Mouse (Mus musculus) forebrain, embryonic 13.5 days (tissue): ENCODE measurements at regions not wholly inside any gene's neighbourhood (a gene's known extent, or its start where the extent isn't known, plus 50 kb on each side); places are given as distances from the start of the nearest gene placed in this dataset.
A peak's percentile ranks its signal among the peaks of the same experiment; 100 is the strongest.

ENCODE experiments used
- ATAC-seq: fragments of 200-750 bp; cut with Nextera tagmentation; 2 replicates; pipeline ENCODE4 v1.8.0; 2017
- H3K27ac ChIP-seq: fragments of 300-500 bp; sonication (generic); 2 replicates; pipeline ENCODE4 v1.5.1; 2015; ENCODE audit warnings: inconsistent platforms, mild to moderate bottlenecking, moderate library complexity
- H3K27me3 ChIP-seq: fragments of 300-500 bp; sonication (generic); 2 replicates; pipeline ENCODE4 v1.6.1; 2015; ENCODE audit warnings: mild to moderate bottlenecking, inconsistent platforms
- H3K36me3 ChIP-seq: fragments of 300-500 bp; sonication (generic); 2 replicates; pipeline ENCODE4 v1.6.1; 2015; ENCODE audit warnings: mild to moderate bottlenecking, inconsistent platforms; ENCODE audit not compliant: poor library complexity, severe bottlenecking
- H3K4me1 ChIP-seq: fragments of 300-500 bp; sonication (generic); 2 replicates; pipeline ENCODE4 v1.6.1; 2015; ENCODE audit warnings: inconsistent platforms
- H3K4me2 ChIP-seq: fragments of 300-500 bp; sonication (generic); 2 replicates; pipeline ENCODE4 v1.6.1; 2015; ENCODE audit warnings: inconsistent platforms, mild to moderate bottlenecking, moderate library complexity
- H3K4me3 ChIP-seq: fragments of 300-500 bp; sonication (generic); 2 replicates; pipeline ENCODE4 v1.5.1; 2015; ENCODE audit warnings: mild to moderate bottlenecking, inconsistent platforms
- H3K9ac ChIP-seq: fragments of 300-500 bp; sonication (generic); 2 replicates; pipeline ENCODE4 v1.6.1; 2015; ENCODE audit warnings: mild to moderate bottlenecking, inconsistent platforms
- H3K9me3 ChIP-seq: fragments of 300-500 bp; sonication (generic); replicated peaks from 2 replicates; pipeline ENCODE4 v1.6.1; 2016; ENCODE audit warnings: inconsistent platforms
- WGBS: fragments of 180-500 bp; shearing (Covaris S2); methylation state at CpG from one replicate; pipeline ENCODE4 v1.1.7; 2015; 5-methylcytosine and 5-hydroxymethylcytosine counted together

DNA sequence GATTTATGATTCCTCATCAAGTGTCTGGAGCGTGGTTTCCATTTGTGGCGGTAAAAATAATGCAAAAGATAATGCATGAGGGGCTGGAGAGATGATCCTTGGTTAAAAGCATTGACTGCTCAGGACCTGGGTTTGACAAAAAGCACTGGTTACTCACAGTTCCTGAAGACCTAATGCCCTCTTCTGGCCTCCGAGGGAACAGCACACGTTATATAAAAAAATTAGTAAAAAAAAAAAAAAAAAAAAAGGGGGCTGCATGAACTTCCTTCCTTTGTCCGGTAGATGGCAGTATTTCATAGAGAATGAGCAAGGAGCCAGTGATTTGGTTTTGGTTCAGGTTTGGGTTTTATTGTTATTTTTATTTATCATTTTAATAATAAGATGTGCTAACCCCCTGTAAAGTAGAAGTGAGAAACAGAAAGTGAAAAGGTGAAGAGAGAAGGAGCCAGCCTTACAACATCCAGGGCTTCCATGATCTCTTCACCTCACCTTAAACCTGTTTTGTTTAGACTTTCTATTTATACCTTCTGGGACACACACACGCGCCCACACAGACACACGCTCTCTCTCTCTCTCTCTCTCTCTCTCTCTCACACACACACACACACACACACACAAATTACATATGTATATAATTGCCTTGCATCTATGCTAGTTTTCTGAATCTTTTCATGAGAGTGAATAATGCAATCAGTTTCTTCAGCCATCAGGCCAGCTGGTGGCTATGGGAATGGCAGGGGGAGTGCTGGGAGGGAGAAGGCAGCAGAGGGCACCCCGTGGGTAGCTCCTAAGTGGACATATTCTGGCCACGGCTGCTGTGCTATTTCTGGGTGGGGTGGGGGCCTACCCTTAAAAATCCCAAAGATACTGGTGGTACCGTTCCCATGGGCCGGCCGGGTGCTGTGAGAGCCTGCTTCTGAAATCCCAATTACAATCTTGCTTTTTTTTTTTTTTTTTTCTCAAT lies 230.0 kb downstream of the Poteg start:
- WGBS = 31% methylated on average over 13 of the region's 13 CpGs
- H3K4me1 ChIP-seq = peaks cover 5% of the 10 kb centered on the region; the same call in 1 of the 2 replicates
- H3K9me3 ChIP-seq = no peaks in the 10 kb centered on the region
- peak; percentile 60 for ATAC-seq
- no peak overlapping the region for H3K4me2 ChIP-seq
- H3K36me3 ChIP-seq = no peaks in the 10 kb centered on the region
- no peak overlapping the region for H3K27ac ChIP-seq
- no peak overlapping the region for H3K9ac ChIP-seq
- no peak overlapping the region for H3K4me3 ChIP-seq
- H3K27me3 ChIP-seq = no peaks in the 10 kb centered on the region

DNA sequence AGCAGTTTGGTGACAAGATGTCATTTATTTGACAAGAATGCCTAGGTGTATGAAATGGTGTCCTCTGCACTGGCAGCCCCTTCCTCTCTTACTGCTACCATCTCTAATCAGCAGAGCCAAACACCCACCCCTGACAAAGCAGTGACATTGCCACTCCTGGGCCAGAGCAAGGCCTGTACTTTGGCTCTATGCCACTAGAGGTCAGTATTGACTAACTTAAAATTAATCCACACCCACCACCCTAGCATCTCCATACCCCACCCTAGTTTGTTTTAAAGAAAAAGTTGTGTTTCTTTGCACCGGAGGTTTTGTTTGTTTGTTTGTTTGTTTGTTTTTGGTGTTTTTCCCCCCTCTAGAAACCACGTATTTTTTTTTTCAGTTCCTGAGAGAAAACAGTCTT lies 231.7 kb downstream of the Poteg start:
- Histone ChIP-seq H3K27me3 (no peaks in the 10 kb centered on the region), H3K4me1 (peaks cover 5% of the 10 kb centered on the region; the same call in 1 of the 2 replicates), H3K9ac (no peak overlapping the region), H3K27ac (no peak overlapping the region), H3K36me3 (no peaks in the 10 kb centered on the region), H3K4me3 (no peak overlapping the region), H3K9me3 (no peaks in the 10 kb centered on the region), H3K4me2 (no peak overlapping the region)
- peak; percentile 89 for ATAC-seq
- WGBS = 4% methylated on average over 2 of the region's 2 CpGs

DNA sequence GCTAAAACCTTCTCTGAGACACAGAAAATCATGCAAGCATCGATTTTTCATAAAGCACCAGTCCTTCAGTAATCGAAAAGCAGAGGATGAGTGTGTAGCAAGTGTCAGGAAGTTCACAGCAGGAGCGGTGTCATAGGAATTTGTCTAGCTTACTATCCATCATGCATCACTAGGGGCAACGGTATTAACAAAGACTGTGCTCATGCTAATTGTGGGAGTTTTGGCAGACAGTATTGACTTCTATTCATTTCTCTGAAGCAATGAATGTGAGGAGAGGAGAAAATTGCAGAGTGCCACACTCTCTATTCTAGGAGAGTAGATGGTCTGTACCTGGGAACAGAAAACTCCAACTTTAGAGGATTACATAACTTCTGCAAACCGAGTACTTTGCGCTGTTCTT lies 274.5 kb downstream of the Poteg start:
- no peak overlapping the region for H3K9ac ChIP-seq
- H3K27ac ChIP-seq = no peak overlapping the region
- WGBS = 59% methylated on average over 6 of the region's 6 CpGs
- H3K36me3 ChIP-seq = no peaks in the 10 kb centered on the region
- no peak overlapping the region for H3K4me3 ChIP-seq
- H3K27me3 ChIP-seq = no peaks in the 10 kb centered on the region
- no peaks in the 10 kb centered on the region for H3K9me3 ChIP-seq
- peak; percentile 69 for ATAC-seq
- no peak overlapping the region for H3K4me2 ChIP-seq
- H3K4me1 ChIP-seq = peaks cover 5% of the 10 kb centered on the region

DNA sequence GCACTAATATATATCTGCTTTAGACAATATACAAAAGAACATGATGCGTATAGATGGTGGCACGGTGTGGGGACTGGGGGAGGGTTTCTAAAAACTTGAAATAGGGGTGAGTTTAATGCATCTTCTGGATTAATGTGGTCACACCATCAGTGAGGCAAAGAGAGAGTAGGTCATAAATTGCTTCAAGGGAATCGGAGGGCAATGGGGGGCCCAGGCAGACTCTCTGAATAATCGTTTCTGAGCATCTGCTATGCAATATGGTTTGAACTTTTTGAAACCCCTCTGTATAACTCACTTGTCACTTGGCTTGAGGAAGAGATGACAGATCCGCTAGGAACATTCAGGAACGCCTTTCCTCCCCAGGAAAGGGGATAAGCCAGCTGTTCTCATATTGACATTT lies 322.8 kb downstream of the Poteg start:
- WGBS = 80% methylated on average over 6 of the region's 6 CpGs
- Histone ChIP-seq H3K4me1 (no peaks in the 10 kb centered on the region), H3K4me2 (no peak overlapping the region), H3K9me3 (no peaks in the 10 kb centered on the region), H3K27ac (no peak overlapping the region), H3K4me3 (no peak overlapping the region), H3K9ac (no peak overlapping the region), H3K27me3 (no peaks in the 10 kb centered on the region), H3K36me3 (no peaks in the 10 kb centered on the region)
- ATAC-seq = 0 out of 2 replicates have a peak, but pooled peaks have one; percentile 45

DNA sequence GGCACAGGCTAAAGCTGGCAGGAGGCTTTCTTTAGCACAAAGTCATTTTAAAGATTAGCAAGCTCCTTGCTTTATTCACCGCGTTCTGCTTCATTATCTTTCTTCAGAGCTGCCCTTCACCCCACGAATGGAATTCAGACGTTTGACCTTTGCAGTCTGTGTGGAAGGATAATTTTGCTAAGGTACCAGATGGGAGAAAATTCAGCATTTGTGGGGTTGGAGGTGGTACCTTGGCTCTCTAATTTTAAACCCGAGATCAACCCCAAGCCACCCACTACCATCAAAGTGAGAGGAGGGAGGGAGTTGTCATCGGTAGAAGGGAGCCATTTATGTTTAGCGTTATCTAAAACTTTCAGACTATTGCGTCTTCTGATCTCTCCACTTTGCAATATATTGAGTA lies 323.3 kb downstream of the Poteg start:
- Histone ChIP-seq H3K4me3 (no peak overlapping the region), H3K27me3 (no peaks in the 10 kb centered on the region), H3K27ac (no peak overlapping the region), H3K36me3 (no peaks in the 10 kb centered on the region), H3K4me2 (no peak overlapping the region), H3K9me3 (no peaks in the 10 kb centered on the region), H3K9ac (no peak overlapping the region), H3K4me1 (no peaks in the 10 kb centered on the region)
- 46% methylated on average over 8 of the region's 8 CpGs for WGBS
- ATAC-seq = peak; percentile 30; the same call in 1 of the 2 replicates

DNA sequence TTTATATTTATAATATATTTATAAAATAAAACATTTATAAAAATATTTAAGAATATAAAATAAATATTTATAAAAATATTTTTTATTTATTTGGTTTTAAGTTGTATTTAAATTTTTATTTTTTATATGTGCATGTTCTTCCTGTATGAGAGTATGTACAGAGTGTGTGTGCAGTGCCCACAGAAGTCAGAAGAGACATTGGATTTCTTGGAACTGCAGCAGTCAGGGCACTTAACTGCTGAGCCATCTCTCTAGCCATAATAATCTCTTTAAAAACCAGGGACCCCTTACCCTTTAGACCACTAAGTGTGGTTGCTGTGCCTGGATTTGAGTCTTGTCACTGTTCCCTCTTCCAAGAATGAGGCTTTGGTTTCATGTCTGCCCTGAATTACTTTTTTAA lies 323.8 kb downstream of the Poteg start:
- Histone ChIP-seq H3K9me3 (no peaks in the 10 kb centered on the region), H3K27ac (no peak overlapping the region), H3K36me3 (no peaks in the 10 kb centered on the region), H3K9ac (no peak overlapping the region), H3K4me2 (no peak overlapping the region), H3K4me3 (no peak overlapping the region), H3K4me1 (no peaks in the 10 kb centered on the region), H3K27me3 (no peaks in the 10 kb centered on the region)
- peak; percentile 57; the same call in 1 of the 2 replicates for ATAC-seq

DNA sequence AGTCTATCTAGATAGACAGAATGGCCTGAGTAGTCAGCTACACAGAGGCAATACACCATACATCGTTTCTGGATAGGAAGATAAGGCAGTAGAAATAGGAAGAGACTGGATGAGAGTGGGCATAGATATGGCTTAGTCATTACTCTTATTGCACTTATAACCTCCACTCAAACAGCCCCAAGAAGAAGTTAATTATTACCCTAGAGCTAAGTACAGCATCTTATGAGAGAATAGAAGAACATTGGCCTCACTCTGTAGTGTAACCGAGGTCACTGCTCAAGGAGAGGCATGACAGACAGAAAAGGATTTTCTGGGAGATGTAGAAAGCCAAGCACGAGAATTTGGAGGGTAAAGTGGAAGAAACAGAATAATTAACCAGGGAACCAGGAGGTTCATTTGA lies 331.5 kb downstream of the Poteg start:
- H3K9me3 ChIP-seq = no peaks in the 10 kb centered on the region
- WGBS = 77% methylated on average over 3 of the region's 3 CpGs
- H3K4me1 ChIP-seq = no peaks in the 10 kb centered on the region
- no peak overlapping the region for H3K27ac ChIP-seq
- no peaks in the 10 kb centered on the region for H3K27me3 ChIP-seq
- ATAC-seq = no peak
- no peak overlapping the region for H3K4me2 ChIP-seq
- no peak overlapping the region for H3K9ac ChIP-seq
- H3K4me3 ChIP-seq = no peak overlapping the region
- no peaks in the 10 kb centered on the region for H3K36me3 ChIP-seq
